Mouse (Mus musculus): ENCODE measurements around the gene Olfr1062.
"Not testable (repeated sequence)": the region's sequence is repeated elsewhere in the genome, so short reads cannot be mapped to it uniquely, and the experiment has no call there.

DNA sequence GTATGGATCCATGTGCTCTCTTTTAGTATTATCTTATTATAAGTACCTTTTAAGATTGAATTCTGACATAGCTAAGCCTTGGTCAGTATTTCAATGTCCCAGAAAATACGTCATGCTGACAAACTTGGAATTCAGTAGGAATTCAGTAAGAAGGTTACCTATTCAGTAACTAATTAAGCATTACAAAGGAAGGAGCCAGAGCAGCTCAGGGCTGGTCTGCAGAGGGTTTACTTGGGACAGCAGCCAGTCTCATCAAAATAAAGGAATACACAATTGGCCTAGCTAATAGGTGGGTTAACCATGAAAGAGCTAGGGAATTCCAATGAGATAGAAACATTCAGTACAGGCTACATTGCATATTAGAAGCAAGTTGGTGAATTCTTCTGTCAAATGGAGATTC is 15.6 kb upstream of the Olfr1062 start:
- not testable (repeated sequence) for TF ChIP-seq POLR2A (IDR thresholded peaks at IDR 0.05; ENCODE audit: borderline replicate concordance, extremely low read depth, low read depth, low read length); CTCF (IDR thresholded peaks at IDR 0.05; ENCODE audit: insufficient read depth, low read length)

All from lung, adult 2 months (tissue).